Mouse (Mus musculus): ENCODE measurements around the gene Sptlc3.

DNA sequence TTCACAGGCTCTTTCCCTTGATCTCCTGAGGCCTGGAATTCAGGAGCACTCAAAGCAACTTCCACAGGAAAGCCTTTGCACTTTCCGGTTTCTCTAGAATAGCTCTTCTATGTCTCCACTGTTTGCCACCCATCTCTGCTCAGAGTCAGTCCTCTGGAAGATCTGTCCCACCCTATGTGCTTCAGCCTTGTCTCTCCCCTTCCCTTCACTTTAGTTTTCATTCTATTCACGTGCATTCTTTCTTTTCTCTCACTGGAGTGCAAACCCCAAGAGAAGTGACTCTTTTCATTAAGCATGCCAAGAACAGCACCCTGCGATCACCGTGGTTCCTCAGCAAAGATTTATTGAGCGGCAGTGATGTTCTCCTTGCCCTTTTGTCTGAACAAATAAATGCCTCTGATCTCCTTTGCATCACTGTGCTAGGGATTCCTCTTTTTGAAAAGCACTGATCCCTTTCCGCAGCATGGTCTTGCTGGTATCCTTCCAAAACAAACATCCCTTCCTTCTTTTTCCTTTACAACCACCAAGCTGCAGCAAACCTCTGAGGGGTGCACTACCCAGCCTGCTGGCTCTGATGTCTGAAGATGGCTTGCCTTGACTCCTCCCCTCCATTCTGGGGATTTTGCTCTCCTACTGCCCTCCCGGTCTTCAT is 108.0 kb downstream of the Sptlc3 start:
- TF ChIP-seq POLR2A (IDR thresholded peaks at IDR 0.05; ENCODE audit: insufficient read depth, low read depth, low read length) (no peak), CTCF (IDR thresholded peaks at IDR 0.05) (no peak)

Data from heart, adult 2 months (tissue).